8 mouse cellular contexts compared by ENCODE assay signal in the genomic region with DNA sequence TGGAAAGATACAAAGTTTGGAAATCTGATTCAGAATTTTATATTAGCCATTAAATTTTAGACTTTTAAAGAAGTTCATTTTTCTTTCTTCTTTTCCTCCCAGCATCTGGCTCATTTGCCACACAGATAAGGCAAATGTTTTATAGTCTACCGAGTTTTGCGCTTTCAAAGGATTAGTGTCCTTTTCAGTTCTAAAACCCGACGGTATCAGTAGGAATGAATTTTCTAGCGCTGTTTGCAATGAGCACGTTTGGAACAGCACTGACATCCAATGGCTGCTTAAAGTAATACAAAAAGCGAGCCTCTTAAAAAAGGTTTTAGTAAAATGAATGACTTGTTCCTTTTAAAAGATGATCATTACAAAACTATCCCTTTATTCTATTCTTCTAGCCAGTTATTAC. TPM values are rescaled to one million over a fixed set of nuclear protein-coding genes. Genes with fewer than 3 reads are reported as not detected.
DNase-seq lines count a peak whose midpoint lies in the region; ATAC-seq and TF ChIP-seq lines count a peak whose summit lies in the region.

No protein-coding gene starts in this region.

- peaks cover 9% of the 10 kb centered on the region; the same call in 1 of the 2 replicates for H3K4me1 ChIP-seq in forebrain, postnatal 0 days (ENCODE audit: insufficient read depth)
- peaks cover 4% of the 10 kb centered on the region; the same call in 1 of the 2 replicates for H3K4me1 ChIP-seq in midbrain, embryonic 11.5 days (ENCODE audit: control insufficient read depth, insufficient read depth, low read length)

- WGBS in forebrain, postnatal 0 days = 0% methylated on average over 7 of the region's 7 CpGs
- WGBS in midbrain, embryonic 11.5 days = under 1% methylated on average over 7 of the region's 7 CpGs

- H3K27me3 ChIP-seq in forebrain, postnatal 0 days (ENCODE audit: insufficient read depth, low read length) = no peaks in the 10 kb centered on the region
- H3K27me3 ChIP-seq in midbrain, embryonic 11.5 days (ENCODE audit: control insufficient read depth, insufficient read depth, low read length) = no peaks in the 10 kb centered on the region

- intact Hi-C loops in left cerebral cortex, postnatal 14 days (cut with DNase I) = loop anchor here (2.0 to 10.0 kb wide), 4 partner anchors 75 to 782 kb away; no protein-coding TSS in a partner anchor
- intact Hi-C loops in gastrocnemius, postnatal 14 days (cut with DNase I; ENCODE audit: low total_unique reads) = no loop called here

- no peak overlapping the region; the same call in 1 of the 2 replicates for H3K9ac ChIP-seq in forebrain, postnatal 0 days
- H3K9ac ChIP-seq in midbrain, embryonic 11.5 days (ENCODE audit: low read length) = peak overlapping the region; percentile 95

- DNase-seq in left cerebral cortex, postnatal 14 days (ENCODE audit: low spot score in 2 of 2) = peak; percentile 26 to 66
- DNase-seq in left cerebral cortex, adult 11 months (ENCODE audit: low spot score) = no peak
- DNase-seq in brain, embryonic 18.5 days (ENCODE audit: low read depth, low spot score) = peak; percentile 24
- peak; percentile 69 for DNase-seq in forebrain, postnatal 0 days
- DNase-seq in kidney, postnatal 36 days = peak; percentile 28 to 40
- DNase-seq in midbrain, embryonic 11.5 days (ENCODE audit: low spot score, missing footprints) = no peak
- DNase-seq in gastrocnemius, postnatal 14 days = no peak
- no peak for DNase-seq in ovary, postnatal 36 days (ENCODE audit: low spot score)

- ATAC-seq in forebrain, postnatal 0 days = no peak
- ATAC-seq in midbrain, embryonic 11.5 days (ENCODE audit: low FRiP score) = no peak

- peak overlapping the region; percentile 96 for H3K4me3 ChIP-seq in forebrain, postnatal 0 days (ENCODE audit: low read depth, low read length)
- peak overlapping the region; percentile 97 for H3K4me3 ChIP-seq in midbrain, embryonic 11.5 days (ENCODE audit: low read depth, low read length)

- peak overlapping the region; percentile 66 for H3K4me2 ChIP-seq in forebrain, postnatal 0 days (ENCODE audit: low read depth)
- peak overlapping the region; percentile 57 for H3K4me2 ChIP-seq in midbrain, embryonic 11.5 days

- H3K36me3 ChIP-seq in forebrain, postnatal 0 days (ENCODE audit: insufficient read depth) = no peaks in the 10 kb centered on the region
- no peaks in the 10 kb centered on the region for H3K36me3 ChIP-seq in midbrain, embryonic 11.5 days (ENCODE audit: control insufficient read depth, insufficient read depth, low read length)

- H3K27ac ChIP-seq in forebrain, postnatal 0 days (ENCODE audit: low read depth, low read length) = no peak overlapping the region
- H3K27ac ChIP-seq in midbrain, embryonic 11.5 days (ENCODE audit: low read depth, low read length) = peak overlapping the region; percentile 100

- H3K9me3 ChIP-seq in forebrain, postnatal 0 days (ENCODE audit: low read length) = no peaks in the 10 kb centered on the region
- no peaks in the 10 kb centered on the region for H3K9me3 ChIP-seq in midbrain, embryonic 11.5 days (ENCODE audit: control insufficient read depth, low read length)

- peak; percentile 65 for TF ChIP-seq CTCF in forebrain, postnatal 0 days (IDR thresholded peaks at IDR 0.05; ENCODE audit: low read depth)

RNA-seq across cellular contexts. Expression of gene Lpxn, which starts 1.1 kb away (rescaled TPM):
- total RNA-seq in left cerebral cortex, postnatal 14 days (2021) = 1 to 10 TPM; 1.2 to 2.1 TPM
- 1.8 and 2.2 TPM in 2 replicates for total RNA-seq in forebrain, postnatal 0 days (2014; rRNA removed)
- 0.59 and 1.3 TPM in 2 replicates for polyA plus RNA-seq in forebrain, postnatal 0 days (2015; fragmentation: Nextera tagmentation; extraction: Ambion mirVana)
- polyA plus RNA-seq in midbrain, embryonic 11.5 days (2014; fragmentation: Nextera tagmentation; extraction: Ambion mirVana) = 0.92 and 1.2 TPM in 2 replicates
- under 1 TPM; 0.49 to 0.68 TPM for total RNA-seq in gastrocnemius, postnatal 14 days (2021)

RNA-seq across cellular contexts. Expression of gene Zfp91, which starts 1.1 kb away (rescaled TPM):
- total RNA-seq in left cerebral cortex, postnatal 14 days (2021) = 10 to 100 TPM; 81.8 to 86.6 TPM
- 52.9 and 61.1 TPM in 2 replicates for total RNA-seq in forebrain, postnatal 0 days (2014; rRNA removed)
- polyA plus RNA-seq in forebrain, postnatal 0 days (2015; fragmentation: Nextera tagmentation; extraction: Ambion mirVana) = 10.0 and 11.6 TPM in 2 replicates
- 13.1 and 13.2 TPM in 2 replicates for polyA plus RNA-seq in midbrain, embryonic 11.5 days (2014; fragmentation: Nextera tagmentation; extraction: Ambion mirVana)
- 10 to 100 TPM; 61.0 to 64.6 TPM for total RNA-seq in gastrocnemius, postnatal 14 days (2021)

RNA-seq across cellular contexts. Expression of gene Cntf, which starts 31.6 kb away (rescaled TPM):
- total RNA-seq in left cerebral cortex, postnatal 14 days (2021) = 1 to 10 TPM; 2.2 to 2.9 TPM
- 1.3 TPM in 2 replicates for total RNA-seq in forebrain, postnatal 0 days (2014; rRNA removed)
- 0.96 and 1.1 TPM in 2 replicates for polyA plus RNA-seq in forebrain, postnatal 0 days (2015; fragmentation: Nextera tagmentation; extraction: Ambion mirVana)
- polyA plus RNA-seq in midbrain, embryonic 11.5 days (2014; fragmentation: Nextera tagmentation; extraction: Ambion mirVana) = 0.36 and 0.91 TPM in 2 replicates
- total RNA-seq in gastrocnemius, postnatal 14 days (2021) = 1 to 10 TPM; 2.3 to 4.3 TPM

RNA-seq across cellular contexts. Expression of gene Gm5244, which starts 49.4 kb away (rescaled TPM):
- not detected for total RNA-seq in left cerebral cortex, postnatal 14 days (2021)
- total RNA-seq in forebrain, postnatal 0 days (2014; rRNA removed) = not detected in 2 replicates
- polyA plus RNA-seq in forebrain, postnatal 0 days (2015; fragmentation: Nextera tagmentation; extraction: Ambion mirVana) = not detected in 2 replicates
- polyA plus RNA-seq in midbrain, embryonic 11.5 days (2014; fragmentation: Nextera tagmentation; extraction: Ambion mirVana) = not detected in 2 replicates
- total RNA-seq in gastrocnemius, postnatal 14 days (2021) = not detected

Comparison
In these comparisons a context has a peak if more than half of its experiments do, and no peak if none do; other contexts are left out.
1. DNase-seq: peak in left cerebral cortex, postnatal 14 days (2 of 2), brain, embryonic 18.5 days (single experiment), forebrain, postnatal 0 days (single experiment) and kidney, postnatal 36 days (2 of 2); none in left cerebral cortex, adult 11 months (single experiment), midbrain, embryonic 11.5 days (single experiment), gastrocnemius, postnatal 14 days (single experiment) and ovary, postnatal 36 days (single experiment).